Mouse (Mus musculus): ENCODE data around the gene Unk.

Unk gene

DNA sequence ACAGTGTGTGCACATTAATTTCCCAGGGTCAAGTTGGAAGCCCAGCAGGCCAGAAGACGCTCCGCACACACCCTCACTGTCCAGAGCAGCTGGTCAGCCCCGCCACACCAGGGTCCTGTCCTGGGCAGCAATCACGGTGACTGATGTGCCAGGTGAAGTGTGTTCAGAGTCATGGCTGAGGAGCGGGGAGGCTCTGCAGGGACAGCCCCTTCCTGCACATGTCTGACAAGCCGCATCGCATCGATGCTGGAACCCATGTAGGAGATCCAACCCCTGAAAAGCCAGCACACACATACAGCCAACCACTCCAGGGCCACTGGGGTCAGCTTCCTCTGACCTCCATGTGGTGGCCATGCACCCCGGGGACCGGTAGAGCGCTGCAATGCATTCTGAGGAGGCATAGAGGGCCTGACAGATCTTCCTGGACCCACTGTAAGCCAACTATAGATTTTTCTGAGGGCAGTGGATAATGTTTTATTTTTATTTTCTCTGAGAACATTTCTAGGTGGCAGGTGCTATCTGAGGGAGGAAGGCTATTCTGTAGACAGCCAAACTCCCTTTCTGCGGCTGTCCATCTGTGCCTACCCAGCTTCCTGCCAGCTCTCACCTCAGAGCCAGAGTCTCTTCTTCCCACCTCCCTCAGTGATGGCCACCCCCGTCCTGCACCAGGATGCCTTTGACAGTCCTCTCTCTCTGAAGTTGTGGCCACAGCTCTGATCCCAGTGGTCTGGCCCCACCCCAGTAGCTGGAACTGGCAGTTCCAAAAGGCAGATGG is 31.7 kb downstream of the Unk start:
- DNase-seq (ENCODE audit: low spot score in 2 of 2), result no peak

DNA sequence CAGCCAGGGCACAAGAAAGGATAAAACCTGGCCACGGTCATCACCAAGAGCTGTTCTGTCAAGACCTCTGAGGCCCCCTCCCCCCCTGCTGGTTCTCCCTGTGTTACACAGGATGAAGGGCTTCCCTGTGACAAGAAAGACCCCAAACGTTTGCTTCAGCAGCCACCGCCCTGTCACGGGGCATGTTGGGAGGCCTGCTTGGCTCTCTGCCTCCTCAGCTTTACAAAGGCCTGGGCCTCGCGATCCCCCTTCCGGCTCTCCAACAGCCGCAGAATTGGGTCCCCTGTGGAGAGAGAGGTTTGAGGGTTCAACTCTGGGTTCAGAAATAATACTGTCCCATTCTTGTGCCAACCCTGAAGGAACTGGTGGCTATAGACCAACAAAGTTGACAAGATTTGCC is 32.4 kb downstream of the Unk start:
- DNase-seq (ENCODE audit: low spot score in 2 of 2), result no peak

DNA sequence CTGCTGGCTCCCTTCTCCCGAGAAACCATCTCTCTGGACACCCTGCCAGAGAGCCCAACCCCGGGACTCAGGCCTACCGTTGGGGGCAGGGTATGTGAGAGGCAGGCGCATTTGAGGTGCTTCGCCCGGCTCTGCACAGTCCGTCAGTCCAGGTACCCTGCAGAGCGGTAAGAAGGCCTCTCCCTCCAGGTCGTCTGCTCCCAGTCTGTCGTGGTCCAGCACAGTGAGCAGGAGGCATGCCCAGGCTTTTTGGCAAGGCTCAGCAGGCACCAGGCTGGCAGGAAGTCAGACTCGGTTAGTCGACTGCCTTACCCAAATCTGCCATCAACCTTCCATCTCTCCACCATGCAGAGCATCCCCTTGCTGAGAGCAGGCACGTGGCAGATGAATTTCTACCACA is 33.4 kb downstream of the Unk start:
- DNase-seq (ENCODE audit: low spot score in 2 of 2), result no peak

DNA sequence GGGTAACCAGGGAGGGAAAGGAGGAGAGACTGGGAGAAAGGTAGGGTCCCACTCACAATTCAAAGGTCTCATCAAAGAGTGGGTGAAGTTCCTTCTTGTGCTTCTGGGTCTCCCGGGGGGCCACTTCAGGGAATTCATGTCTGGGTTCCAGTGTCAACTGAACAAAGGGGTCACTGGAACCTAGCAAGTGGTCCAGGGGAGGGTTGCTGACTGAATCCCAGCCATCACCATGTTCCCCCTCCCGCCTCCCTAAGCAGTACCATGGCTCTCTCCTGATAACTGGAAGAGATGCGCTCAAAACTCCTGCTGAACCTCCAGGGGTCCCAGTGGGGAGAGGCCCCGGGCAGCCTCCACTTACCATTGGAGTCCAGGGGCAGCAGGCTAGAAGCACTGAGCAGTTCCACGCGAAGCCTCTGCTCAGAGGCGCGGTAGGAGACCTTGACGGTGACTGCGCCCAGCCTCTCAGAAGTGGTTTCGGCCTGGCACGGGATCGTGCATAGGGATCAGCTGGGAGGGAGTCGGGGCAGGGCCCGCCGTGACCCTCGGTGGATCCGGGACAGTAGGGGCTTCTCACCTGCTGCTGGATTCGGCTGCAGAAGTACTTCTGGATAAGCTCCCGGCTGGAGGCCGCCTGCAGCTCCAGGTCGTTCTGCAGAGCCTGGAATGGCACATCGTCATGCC is 34.2 kb downstream of the Unk start:
- DNase-seq (ENCODE audit: low spot score in 2 of 2), result no peak

DNA sequence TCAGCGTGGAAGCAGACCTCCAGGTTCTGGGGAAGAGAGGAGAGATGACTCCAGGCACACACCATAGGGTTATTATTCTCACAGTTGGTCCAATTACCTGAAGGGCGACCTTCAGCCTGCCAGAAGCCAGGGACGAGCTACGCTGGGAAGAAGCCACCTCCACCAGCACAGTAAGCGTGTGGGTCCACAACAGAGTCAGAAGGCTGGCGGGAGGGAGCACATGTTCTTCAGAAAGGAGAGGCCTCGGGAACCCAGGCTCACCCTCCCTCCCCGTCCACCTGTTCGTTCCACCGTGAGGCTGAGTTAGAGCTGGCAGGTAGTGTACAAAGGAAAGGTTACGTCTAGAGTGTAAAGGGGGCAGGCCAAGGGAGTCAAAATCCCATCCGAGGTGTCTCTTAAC is 35.2 kb downstream of the Unk start:
- DNase-seq (ENCODE audit: low spot score in 2 of 2), result no peak

DNA sequence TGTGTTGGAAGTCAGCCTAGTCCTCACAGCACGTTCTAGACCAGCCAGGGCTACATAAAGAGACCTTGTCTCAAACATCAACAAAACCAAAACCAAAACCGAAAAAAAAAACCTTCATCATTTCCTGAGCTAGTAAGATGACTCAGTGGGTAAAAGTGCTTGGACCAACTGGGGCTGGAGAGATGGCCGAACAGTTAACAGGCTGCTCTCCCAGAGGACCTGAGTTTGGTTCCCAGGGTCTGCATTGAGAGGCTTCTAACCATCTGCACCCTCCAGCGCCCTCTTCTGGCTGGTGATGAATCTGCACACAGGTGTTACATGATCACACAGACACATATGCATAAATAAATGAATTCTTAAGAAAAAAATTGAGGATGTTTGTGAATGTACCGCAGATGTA is 41.4 kb downstream of the Unk start:
- DNase-seq (ENCODE audit: low spot score in 2 of 2), result no peak

DNA sequence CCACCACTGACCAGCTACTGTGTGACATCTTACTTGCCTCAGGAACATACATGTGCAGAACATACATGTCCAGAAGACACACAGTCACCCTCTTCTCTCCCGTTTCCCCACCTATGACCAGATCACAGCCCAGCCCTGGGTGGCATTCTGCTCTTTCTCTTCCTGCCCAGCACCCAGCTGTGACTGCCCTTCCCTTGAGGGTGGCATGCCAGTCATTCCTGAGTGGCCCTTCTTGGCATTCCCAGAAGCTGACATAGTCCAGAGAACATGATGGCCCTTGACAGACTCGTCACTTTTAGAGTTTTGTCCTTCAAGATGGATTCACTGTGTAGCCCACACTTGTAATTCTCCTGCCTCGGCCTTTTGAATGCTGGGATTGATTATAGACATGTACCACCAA is 42.5 kb downstream of the Unk start:
- no peak for DNase-seq (ENCODE audit: low spot score in 2 of 2)

DNA sequence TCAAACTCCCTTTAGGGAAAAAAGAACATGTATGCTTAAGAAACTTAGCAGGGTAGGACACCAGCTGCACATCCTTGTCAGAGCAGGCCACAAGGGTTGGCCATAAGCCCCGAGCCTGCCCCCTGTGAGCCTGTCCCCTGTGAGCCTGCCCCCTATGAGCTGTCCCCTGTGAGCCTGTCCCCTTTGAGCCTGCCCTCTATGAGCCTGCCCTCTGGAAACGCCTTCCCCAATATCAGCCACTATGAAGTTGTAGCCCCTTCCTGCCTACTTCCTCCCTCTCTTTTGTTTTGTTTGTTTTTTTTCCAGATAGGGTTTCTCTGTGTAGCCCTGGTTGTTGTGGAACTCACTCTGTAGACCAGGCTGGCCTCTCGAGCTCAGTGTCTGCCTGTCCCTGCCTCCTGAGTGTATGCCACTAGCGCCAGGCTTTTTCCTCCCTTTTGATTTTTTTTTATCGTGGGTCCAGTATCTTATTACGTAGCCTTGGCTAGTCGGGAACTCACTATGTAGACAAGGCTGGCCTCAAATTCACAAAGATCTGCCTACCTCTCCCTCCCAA is 44.4 kb downstream of the Unk start:
- DNase-seq (ENCODE audit: low spot score in 2 of 2), result no peak

DNA sequence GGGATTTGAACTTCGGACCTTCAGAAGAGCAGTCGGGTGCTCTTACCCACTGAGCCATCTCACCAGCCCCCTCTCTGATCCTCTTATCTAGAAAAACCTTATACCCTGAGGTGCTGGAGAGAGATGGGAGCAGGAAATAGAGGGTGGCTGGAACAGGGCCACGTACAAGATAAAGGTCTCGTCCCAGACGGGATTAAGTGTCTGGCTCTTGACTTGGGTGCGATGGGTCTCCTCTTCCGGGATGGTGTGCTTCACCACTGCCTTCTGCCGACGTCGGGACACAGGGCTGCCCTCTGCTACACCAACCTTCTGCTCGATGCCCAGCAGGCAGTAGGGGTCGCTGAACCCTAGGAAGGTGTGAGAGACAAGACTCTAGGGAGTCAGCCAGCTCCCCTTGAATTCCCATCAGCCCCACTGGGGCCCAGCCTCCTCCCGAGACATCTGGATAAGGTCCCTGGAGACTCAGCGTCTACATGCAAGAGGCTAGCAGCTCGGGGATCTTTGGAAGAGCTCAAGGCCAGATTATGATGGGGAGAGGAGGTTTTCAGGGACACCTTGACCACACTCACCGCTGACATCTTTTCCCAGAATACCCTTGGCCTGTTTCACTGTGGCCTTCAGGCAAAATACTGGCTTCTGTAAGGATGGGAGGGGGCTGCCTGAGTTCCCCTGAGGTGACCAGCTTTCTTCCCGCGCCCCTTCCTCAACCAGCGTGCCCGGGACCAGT is 45.6 kb downstream of the Unk start:
- DNase-seq (ENCODE audit: low spot score in 2 of 2), result no peak

DNA sequence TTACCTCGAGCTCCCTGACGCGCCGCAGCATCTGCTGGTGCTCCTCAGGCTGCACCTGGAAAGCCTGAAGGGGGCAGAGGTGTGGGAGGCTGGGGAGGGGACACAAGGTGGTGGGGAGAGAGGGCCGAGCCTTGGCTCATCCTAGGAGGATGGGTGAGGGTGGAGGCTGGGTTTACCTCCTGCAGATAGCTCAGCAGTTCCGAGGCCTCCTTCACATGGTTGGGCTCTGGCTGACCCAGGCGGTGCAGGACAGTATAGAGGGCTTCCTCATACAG is 46.1 kb downstream of the Unk start:
- no peak for DNase-seq (ENCODE audit: low spot score in 2 of 2)

DNA sequence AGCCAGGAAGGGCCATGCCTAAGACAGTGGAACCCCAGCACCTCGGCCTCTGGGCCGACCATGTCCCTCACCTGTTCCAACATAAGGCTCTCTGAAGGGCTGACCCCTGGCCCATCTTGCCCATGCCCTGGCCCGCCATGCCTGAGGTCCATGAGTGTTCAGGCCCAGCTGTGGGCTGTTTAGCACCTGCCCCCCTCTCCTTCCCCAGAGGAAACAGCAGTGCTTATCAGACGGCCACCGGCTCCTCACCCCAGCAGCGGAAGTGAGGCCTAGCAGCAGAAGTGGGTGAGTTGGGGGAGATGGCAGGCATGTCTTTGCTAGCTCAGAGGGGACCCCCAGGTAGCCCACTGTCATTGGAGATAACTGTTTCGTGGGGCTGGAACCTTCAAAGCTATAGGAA is 46.7 kb downstream of the Unk start:
- DNase-seq (ENCODE audit: low spot score in 2 of 2), result no peak

DNA sequence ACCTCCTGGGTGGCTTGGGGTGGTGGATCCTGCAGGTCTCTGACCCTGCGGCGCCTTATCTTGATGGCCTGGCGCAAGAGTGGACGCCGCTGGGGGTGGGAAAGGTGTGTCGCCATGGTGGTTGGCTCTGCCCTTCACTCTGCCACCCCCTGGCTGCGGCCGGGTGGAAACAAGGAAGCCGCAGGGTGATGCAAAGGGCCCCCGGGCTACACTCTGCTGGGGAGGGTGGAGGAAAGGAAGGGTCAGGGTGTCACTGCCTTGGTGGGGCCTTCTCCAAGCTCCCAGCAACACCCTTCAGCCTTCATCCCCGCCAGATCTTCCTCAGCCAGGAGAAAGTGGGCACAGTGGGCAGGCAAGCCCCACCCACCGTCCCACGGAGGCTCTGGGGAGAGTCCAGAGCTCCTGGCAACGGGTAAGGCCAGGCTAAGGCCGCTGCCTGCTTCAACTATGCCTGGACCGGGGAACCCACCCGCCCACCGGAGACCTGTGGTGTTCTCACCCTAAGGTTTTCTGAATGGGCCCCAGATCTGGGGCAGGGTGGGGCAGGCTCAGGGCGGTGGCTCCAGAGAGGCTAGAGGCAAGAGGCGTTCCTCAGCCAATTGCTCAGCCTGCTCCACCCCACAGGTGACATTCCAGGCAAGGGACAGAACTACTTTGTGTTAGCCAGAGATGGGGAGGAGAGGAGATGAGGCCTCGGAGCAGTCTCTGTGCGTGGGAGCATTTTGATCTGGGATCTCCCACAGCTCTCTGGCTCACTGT is 47.5 kb downstream of the Unk start, which contains the start of gene Unc13d:
Unc13d (minus strand) TSS at position 516 of the 759 bp plus-strand sequence.
- no peak for DNase-seq (ENCODE audit: low spot score in 2 of 2)

DNA sequence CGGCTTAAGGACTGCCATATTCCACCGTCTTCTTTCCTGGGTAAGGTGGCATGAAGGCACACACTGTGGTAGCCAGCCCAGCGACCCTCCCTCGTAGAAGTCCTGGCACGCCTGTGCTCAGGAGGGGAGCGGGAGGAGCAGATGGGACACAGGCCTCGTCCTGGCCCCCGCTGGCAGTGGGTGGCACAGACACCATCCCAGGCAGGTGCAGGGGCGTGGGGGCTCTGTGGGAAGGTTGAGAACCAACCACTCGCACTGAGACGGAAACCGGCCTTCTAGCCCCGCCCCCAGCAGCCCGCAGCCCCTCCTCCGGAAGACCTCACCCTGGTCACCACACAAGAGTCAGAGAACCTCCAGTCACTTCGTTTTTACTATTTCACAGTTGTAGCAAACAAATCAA is 48.1 kb downstream of the Unk start:
- no peak for DNase-seq (ENCODE audit: low spot score in 2 of 2)

DNA sequence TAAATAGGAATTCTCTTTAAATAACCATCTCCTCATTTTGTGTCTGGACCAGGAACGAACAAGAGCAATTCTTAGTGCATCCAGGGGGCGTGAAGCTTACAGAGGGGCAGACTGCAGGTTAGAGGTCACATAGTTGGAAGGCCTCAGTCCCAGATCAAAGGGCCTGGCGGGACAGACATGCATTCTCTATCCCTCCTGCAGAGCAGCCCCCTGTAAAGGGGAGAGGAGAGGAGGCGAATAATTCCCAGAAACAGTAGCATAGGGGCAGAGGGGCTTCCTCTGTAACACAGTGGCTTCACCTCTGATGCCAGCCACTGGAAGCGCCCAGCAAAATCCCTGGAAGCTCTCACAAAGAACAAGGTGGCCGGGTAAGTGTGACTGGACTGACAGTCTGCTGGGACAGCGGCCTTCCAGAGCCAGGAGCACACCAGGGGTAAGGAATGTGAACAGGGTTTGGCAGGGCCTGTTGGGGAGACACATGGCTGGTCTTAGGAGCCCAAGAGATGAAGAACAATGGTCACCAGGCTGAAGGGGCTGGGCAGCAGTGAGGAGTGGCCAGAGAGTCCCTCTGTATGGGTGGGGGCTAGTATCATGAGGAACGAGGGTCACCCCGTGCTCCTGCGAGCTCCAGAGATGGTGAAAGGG is 48.7 kb downstream of the Unk start:
- DNase-seq (ENCODE audit: low spot score in 2 of 2), result no peak

DNA sequence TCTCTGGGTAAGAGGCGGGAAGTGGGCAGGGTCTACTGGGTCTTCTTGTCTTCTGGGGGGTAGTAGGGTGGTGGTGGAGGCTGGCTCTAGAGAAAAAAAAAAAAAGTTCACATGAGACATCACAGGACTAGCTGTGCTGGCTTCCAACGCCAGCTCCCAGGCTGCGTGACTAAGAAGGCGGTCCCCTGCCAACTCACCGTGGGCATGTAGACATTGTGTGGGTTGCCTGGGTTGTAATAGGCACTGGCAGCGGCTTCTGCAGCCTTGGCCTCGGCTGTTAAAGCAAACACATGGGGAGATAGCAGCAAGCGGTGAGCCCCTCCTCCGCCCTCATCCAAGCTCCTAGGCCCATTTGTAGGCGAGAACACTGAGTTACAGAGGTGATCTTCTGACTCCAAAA is 49.4 kb downstream of the Unk start:
- DNase-seq (ENCODE audit: low spot score in 2 of 2), result peak in 1 of 2 experiments; percentile 58

DNA sequence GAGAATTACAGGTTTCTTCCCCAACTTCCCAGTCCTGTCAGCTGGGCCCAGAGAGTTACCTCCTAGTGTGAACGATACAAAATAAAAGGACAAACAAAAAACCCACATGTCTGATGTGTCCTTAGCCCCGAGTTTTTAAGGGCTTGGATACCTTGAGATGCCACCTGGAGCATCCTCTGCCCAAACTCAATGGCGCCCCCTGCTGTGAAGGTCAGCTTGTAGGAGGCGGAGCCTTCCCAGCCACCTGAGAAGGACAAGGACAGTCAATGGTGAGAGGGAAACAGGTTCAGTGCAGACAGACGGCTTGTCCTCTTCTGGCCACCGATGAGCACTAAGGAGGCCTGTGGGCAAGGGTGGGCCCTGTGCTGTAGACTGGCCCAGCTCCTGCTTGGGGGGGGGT is 51.0 kb downstream of the Unk start:
- DNase-seq (ENCODE audit: low spot score in 2 of 2), result no peak

DNA sequence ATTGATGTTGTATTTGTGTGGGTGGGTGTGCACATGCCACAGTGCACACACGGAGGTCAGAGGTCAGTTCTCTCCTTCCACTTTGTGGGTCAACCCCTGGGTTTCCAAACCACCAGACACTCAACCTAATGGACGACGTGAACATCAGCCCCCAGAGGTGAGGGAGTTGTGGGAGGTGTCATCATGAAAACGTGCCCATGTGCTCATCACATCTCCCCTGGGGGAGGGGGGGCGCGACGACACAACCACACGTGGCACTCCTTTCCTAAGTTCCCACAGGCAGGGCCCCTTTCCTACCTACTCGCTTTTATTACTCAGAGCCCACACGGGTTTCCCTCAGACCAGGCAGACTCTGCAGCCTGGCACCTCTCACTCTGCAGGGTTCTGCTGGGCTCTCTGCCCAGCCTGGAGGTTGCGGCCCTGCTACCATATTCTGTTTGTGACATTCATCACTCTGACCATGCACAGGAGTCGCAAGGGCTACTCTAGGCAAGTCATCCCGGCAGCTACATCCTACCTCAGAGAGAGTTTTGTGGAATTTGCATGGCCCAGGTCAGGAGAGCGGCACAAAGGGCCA is 53.1 kb downstream of the Unk start:
- DNase-seq (ENCODE audit: low spot score in 2 of 2), result no peak

DNA sequence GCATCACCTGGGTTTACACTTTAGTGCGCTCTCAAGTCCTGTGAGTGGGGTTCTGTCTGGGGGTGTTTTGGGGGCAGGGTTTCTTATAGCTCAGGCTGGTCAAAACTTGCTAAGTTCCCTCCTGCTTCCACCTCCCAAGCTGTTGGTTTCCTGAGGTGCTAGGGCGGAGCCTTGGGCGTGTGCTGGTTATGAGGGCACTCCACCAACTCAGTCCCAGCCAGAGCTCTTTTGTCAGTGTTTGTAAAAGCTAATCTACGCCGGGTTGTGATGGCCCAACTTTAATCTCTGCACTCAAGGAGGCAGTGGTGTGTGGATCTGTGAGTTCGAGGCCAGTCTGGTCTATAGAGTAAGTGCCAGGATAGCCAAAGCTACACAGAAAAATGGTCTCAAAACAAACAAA is 54.0 kb downstream of the Unk start:
- no peak for DNase-seq (ENCODE audit: low spot score in 2 of 2)

DNA sequence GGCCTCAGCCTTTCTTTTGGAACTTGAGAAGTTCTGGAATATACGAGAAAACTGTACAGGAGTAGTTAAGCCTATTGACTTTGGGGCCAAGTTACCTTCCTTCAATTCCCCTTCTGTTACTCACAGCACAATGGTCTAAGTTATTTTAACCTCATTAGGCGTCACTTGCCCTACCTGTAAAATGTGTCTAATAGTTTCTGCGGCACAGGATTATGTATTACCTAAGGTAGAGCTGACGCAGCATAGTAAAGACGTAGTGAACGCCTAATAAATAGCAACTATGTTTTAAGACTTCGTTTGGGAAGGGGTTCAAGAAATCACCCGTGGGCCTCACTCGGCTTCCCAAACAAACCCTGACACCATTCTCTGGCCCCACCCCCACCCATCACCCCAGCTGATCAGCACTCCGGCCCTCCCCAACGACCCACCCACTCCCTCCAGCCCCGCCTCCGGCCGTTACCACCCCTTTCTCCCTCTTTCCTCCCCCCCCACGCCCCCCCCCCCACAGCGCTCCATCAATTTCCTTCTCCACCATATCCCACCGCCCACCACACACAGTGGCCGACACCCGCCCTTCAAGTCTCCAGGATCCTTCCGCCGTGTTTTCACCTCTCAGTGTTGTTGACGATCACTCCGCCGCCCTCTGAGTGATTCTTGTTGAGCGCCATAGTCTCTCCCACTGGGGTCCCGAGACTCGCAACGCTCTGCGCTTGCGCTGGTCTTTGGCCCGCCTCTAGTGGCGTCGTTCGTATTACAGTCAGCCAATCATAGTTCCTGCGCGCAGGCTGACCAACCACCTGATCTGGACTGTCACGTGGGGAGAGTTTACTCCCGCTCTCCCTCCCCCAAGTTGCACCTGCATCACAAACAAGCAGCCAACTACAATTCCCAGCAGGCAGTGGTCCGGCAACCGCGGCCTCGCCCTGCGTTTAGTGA is 56.4 kb downstream of the Unk start, which contains the start of gene Wbp2:
Wbp2 (minus strand) TSS at position 738 of the 936 bp plus-strand sequence.
- DNase-seq (ENCODE audit: low spot score in 2 of 2), result peak; percentile 94 to 99

All from frontal cortex, postnatal 14 days (tissue).